Mouse (Mus musculus) spleen, adult 2 months (tissue): ENCODE measurements around the gene Sh2d4b. TPM values are rescaled to one million over a fixed set of nuclear protein-coding genes. Genes with fewer than 3 reads are reported as not detected.

Experiments used
- DNase-seq, 2 experiments: peaks; one replicate each; pipeline versions ENCODE4 v3.0.0 to v3.0.0-alpha.2; 2012 to 2021; ENCODE audit warnings: low spot score in 2 of 2, low read depth in 1 of 2
- H3K27ac ChIP-seq: fragments of 200-500 bp; 2 replicates; pipeline ENCODE4 v1.5.1; 2012; ENCODE audit warnings: low read length, inconsistent platforms; ENCODE audit not compliant: insufficient read depth
- H3K27me3 ChIP-seq: fragments of 200-500 bp; 2 replicates; pipeline ENCODE4 v1.6.1; 2012; ENCODE audit warnings: mild to moderate bottlenecking, moderate library complexity, low read length, inconsistent platforms; ENCODE audit not compliant: control insufficient read depth, insufficient read depth
- H3K36me3 ChIP-seq: fragments of 200-500 bp; 2 replicates; pipeline ENCODE4 v1.6.1; 2012; ENCODE audit warnings: mild to moderate bottlenecking, low read length, inconsistent platforms; ENCODE audit not compliant: control insufficient read depth, insufficient read depth
- H3K4me1 ChIP-seq: fragments of 200-500 bp; 2 replicates; pipeline ENCODE4 v1.6.1; 2011; ENCODE audit warnings: inconsistent platforms; ENCODE audit not compliant: control insufficient read depth, insufficient read depth, insufficient read length
- H3K4me3 ChIP-seq: fragments of 200-500 bp; 2 replicates; pipeline ENCODE4 v1.5.1; 2011; ENCODE audit warnings: mild to moderate bottlenecking, inconsistent platforms; ENCODE audit not compliant: insufficient read depth, insufficient read length; ENCODE audit errors: extremely low read depth
- CTCF ChIP-seq: fragments of 200-500 bp; IDR thresholded peaks from 2 replicates; pipeline ENCODE4 v1.5.1; 2011; ENCODE audit warnings: mild to moderate bottlenecking, inconsistent platforms; ENCODE audit not compliant: insufficient read depth, insufficient read length, insufficient replicate concordance; ENCODE audit errors: extremely low read depth
- POLR2A ChIP-seq: fragments of 200-500 bp; IDR thresholded peaks from 2 replicates; pipeline ENCODE4 v1.6.1; 2011; ENCODE audit warnings: low read depth, low read length, inconsistent platforms
- WGBS: fragments of 180-500 bp; shearing (Covaris S2); methylation state at CpG from one replicate; pipeline ENCODE4 v1.1.7; 2018; 5-methylcytosine and 5-hydroxymethylcytosine counted together
- polyA plus RNA-seq: library from polyadenylated mRNA; depleted of rRNA; stranded (reverse); fragments of >200 nt; gene quantifications from 2 replicates; pipeline ENCODE4 v1.2.3, GENCODE M21; 2012

Gene Sh2d4b
- polyA plus RNA-seq, 1 experiment: 0.48 TPM

DNA sequence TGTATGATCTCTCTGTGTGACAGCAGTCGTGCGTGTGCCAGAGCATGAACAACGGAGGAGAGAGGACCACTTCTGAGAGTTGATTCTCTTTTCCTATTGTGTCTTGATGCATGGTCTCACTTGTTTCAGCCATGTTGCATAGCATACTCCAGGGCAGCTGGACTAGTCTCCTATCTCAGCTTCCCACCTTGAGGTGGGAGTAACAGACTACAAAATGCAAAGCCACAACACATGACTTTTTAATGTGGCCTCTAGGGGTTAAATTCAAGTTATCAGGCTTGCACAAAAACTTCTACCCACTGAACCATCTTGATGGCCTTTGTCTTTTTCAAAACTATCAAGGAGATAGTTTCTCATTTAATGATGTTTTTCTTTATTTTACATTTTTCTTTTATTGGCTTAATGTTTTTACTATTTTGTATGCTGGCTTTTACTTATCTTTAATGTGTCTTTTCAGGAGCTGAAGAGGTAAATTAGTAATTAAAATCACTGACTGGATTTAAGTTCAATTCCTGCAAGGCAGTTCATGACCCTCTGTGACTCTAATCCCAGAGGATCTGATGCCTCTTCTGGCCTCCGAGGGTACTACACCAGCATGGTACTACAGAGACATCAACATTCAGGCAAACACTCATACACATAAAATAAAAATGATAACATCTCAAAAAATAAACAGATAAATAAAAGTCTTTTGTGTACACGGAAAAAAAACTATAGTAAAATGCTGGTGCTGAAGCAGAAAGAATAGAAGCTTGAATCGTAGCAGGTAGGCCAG lies 6.5 kb downstream of the Sh2d4b start:
- no peak for TF ChIP-seq POLR2A
- TF ChIP-seq CTCF: no peak
- 80% methylated on average over 6 of the region's 6 CpGs for WGBS
- Histone ChIP-seq H3K27me3 (no peaks in the 10 kb centered on the region), H3K4me3 (no peak overlapping the region), H3K36me3 (no peaks in the 10 kb centered on the region), H3K27ac (no peak overlapping the region), H3K4me1 (no peaks in the 10 kb centered on the region)
- DNase-seq: no peak

DNA sequence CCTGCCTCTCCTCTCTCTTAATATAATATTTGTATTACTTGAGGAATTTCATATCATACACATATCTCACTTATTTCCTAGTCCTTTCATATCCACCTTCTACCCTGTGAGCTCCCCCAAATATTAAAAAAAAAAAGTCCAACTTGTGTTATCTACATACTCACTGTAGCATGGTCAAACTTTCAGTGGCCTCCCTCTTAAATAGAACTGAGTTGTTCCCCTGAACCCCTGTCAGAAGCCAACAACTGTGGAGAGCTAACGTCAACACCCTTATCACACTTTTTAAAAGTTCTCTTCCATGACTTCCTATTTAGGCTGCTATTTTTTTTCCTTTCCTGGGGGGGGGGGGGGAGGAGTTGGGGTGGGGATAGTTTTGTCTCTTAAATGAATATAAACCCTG lies 7.3 kb downstream of the Sh2d4b start:
- no peak for DNase-seq
- 25% methylated on average over 1 of the region's 1 CpGs for WGBS
- TF ChIP-seq CTCF: no peak
- Histone ChIP-seq H3K27ac (no peak overlapping the region), H3K4me3 (no peak overlapping the region), H3K36me3 (no peaks in the 10 kb centered on the region), H3K4me1 (no peaks in the 10 kb centered on the region), H3K27me3 (no peaks in the 10 kb centered on the region)

DNA sequence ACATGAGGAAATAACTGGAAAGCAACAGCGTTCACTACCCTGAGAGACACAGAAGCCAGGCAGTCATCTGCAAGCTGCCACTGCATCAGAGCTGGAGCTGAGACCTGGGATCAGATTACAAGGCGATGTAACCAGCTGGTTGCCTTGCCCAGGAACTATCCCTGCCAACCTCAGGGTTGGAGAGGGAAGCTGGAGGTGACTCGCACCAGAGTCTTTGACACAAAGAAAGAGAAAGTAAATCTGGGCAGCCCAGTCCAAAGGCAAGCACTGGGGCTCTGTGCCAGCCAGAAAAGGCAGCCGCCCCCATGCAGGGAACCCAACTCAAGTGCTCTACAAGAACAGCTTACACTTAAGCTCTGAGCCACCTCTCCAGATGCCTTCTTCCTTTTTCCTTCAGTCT lies 7.8 kb downstream of the Sh2d4b start:
- WGBS: 81% methylated on average over 4 of the region's 4 CpGs
- no peak for DNase-seq
- no peak overlapping the region for H3K27ac ChIP-seq

DNA sequence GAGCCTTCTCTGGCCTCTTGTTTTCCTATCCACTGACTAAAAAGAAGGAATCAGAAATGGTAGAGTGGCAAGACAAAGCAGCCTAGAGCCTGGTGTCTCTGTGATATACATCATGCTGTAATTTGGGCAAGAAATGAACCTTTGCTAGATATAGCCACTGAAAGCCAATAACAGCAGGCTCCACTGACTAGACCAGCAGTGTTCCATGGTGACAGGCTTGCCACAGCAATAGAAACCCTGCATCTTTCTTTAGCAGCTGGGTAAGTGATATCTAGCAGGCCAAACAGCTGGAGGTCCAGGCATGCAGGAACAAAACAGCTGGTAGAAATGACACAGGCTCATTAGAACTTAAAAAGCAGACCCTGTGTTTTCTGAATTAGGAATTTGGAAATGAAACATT lies 18.5 kb downstream of the Sh2d4b start:
- no peak for DNase-seq
- TF ChIP-seq CTCF: no peak
- no peak for TF ChIP-seq POLR2A
- Histone ChIP-seq H3K4me3 (no peak overlapping the region), H3K27ac (no peak overlapping the region), H3K36me3 (no peaks in the 10 kb centered on the region), H3K27me3 (no peaks in the 10 kb centered on the region), H3K4me1 (no peaks in the 10 kb centered on the region)

More for the DNA sequence above, 7.8 kb downstream of the Sh2d4b start:
- no peaks in the 10 kb centered on the region for H3K27me3 ChIP-seq
- H3K4me3 ChIP-seq: no peak overlapping the region
- H3K4me1 ChIP-seq: no peaks in the 10 kb centered on the region
- H3K36me3 ChIP-seq: no peaks in the 10 kb centered on the region
- TF ChIP-seq CTCF (no peak), POLR2A (no peak)

DNA sequence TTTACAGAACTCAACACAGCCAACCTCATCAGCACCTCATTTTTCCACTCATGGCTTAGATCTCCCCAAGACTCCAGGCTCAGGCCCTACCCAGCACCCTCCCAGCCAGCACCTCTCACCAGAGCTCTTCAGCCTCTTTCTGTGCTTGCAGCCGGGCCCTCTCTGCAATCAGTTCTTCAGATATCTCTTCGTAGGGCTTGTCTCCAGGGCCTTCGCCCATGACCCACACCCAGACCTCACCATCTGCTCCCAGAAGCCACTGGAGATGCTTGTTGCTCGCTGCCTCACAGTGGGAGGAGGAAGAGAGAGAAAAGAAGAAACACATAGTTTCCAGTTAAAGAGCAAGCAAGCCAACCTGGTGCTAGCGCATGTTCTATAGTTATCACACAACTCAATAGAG lies 19.1 kb downstream of the Sh2d4b start:
- no peak for TF ChIP-seq CTCF
- no peak for TF ChIP-seq POLR2A

DNA sequence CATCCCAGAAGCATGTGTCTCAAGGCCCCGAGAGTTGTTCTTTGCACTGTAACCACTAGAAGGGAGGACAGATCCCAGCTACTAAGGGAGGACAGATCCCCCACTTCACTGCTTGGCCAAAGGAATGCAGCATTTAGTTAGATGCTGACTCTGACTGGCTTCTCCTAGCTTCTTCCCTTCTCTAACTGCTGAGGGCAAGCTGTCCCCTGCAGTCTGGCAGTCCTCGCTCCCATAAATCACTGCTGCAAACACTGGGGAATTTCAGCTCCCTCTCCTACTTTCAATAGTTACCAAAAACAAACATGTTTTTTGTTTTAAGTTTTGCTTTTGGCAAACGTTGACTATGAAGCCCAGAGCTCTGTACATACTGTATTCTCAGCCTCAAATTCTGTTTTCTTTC lies 22.5 kb downstream of the Sh2d4b start:
- TF ChIP-seq POLR2A (no peak), CTCF (no peak)
- no peak overlapping the region for H3K27ac ChIP-seq
- WGBS: 77% methylated on average over 3 of the region's 3 CpGs
- no peak overlapping the region for H3K4me3 ChIP-seq
- DNase-seq: no peak
- H3K27me3 ChIP-seq: no peaks in the 10 kb centered on the region
- H3K36me3 ChIP-seq: no peaks in the 10 kb centered on the region
- H3K4me1 ChIP-seq: no peaks in the 10 kb centered on the region

More for the DNA sequence above, 19.1 kb downstream of the Sh2d4b start:
- no peak overlapping the region for H3K27ac ChIP-seq
- no peaks in the 10 kb centered on the region for H3K4me1 ChIP-seq
- H3K36me3 ChIP-seq: no peaks in the 10 kb centered on the region
- H3K4me3 ChIP-seq: no peak overlapping the region
- DNase-seq: no peak
- no peaks in the 10 kb centered on the region for H3K27me3 ChIP-seq
- WGBS: 87% methylated on average over 5 of the region's 5 CpGs

DNA sequence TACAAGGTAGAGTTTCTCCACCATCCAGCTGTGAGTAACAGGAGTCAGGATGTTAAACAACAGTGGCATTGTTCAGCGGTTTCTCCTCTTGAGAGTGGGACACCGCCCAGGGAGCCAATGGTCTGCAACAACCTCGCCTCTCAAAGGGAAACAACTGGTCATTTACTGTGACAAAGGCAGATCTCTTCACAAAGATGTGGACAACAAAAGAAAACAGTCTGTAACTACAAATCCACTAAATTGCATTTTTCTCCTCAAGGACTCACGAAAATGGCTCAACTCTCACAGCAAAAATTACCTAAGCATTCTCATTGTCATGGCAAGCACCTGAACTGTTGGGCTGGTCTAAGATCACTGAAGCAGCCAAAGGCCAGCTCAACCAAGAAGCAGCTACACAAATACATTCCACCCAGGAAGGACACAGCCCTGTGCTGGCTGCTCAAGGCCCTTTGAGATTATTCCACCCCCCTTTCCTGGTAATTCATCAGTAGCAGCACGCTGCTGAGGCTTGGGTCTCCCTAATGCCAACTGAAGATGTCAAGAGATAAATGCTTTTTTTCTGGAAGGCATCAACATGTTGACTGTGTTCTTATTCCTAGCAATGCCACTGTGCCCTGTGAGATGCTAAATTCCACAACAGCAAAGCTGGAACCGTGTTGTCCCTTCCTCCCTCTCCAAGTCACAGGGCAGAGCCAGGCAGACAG lies 28.1 kb downstream of the Sh2d4b start:
- Histone ChIP-seq H3K4me3 (no peak overlapping the region), H3K27me3 (no peaks in the 10 kb centered on the region), H3K27ac (no peak overlapping the region), H3K4me1 (no peaks in the 10 kb centered on the region), H3K36me3 (no peaks in the 10 kb centered on the region)
- TF ChIP-seq POLR2A: no peak
- no peak for TF ChIP-seq CTCF
- DNase-seq: no peak
- WGBS: 88% methylated on average over 6 of the region's 6 CpGs
